Mouse (Mus musculus) natural killer cell, adult 2 months (primary cell): ENCODE measurements around the gene Olfr1204.

Experiments
- DNase-seq, 2 experiments: peaks; one replicate each; pipeline ENCODE4 v3.0.0; 2022; ENCODE audit warnings: low spot score in 2 of 2

Olfr1204 gene

DNA sequence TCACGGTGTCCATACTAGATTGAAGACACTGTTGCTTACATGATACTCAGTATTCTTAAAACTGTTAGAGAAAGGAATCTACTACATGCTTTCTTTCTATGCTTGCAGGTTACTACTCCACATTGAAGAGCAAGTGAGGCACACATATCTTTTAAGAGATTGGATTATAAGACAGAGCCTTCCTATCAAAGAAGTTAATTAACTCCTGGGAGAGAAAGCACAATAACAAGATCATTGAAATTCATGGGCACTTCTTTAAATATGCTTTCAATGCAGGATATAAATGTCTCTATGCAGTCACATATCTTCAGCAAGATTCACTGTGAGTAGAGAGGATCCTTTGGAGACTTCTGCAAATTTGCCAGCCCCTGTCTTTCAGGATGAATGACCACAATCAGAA lies at the start of gene Olfr1204:
Olfr1204 (plus strand) TSS at position 301 of the 400 bp plus-strand sequence.
- no peak for DNase-seq

DNA sequence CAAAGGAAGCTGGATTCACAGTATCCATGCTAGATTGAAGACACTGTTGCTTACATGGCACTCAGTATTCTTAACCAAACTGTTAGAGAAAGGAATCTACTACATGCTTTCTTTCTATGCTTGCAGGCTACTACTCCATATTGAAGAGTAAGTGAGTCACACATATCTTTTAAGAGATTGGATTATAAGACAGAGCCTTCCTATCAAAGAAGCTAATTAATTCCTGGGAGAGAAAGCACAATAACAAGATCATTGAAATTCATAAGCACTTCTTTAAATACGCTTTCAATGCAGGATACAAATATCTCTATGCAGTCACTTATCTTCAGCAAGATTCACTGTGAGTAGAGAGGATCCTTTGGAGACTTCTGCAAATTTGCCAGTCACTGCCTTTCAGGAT lies 34.9 kb upstream of the Olfr1204 start, which contains the start of gene Olfr1202:
Olfr1202 (plus strand) TSS at position 301 of the 400 bp plus-strand sequence.
- no peak for DNase-seq

DNA sequence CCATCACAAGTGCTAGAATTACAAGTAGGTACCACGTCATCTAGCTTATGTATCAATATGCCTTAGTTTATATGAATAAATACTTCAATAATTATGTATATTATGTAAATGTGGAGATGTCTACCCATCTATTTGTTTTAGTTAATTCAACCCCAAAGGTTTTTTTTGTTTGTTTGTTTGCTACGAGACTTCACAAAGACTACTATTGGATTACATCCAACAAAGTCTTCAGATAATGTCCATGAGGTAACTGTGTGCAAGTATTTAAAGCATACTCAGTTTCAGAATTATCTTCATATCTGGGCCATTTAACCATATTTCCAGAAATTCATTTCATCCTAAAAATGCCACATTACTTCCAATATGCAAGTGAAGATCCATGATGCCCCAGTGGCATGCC lies 19.7 kb upstream of the Olfr1204 start, which contains the start of gene Olfr1205:
Olfr1205 (plus strand) TSS at position 301 of the 400 bp plus-strand sequence.
- no peak for DNase-seq

DNA sequence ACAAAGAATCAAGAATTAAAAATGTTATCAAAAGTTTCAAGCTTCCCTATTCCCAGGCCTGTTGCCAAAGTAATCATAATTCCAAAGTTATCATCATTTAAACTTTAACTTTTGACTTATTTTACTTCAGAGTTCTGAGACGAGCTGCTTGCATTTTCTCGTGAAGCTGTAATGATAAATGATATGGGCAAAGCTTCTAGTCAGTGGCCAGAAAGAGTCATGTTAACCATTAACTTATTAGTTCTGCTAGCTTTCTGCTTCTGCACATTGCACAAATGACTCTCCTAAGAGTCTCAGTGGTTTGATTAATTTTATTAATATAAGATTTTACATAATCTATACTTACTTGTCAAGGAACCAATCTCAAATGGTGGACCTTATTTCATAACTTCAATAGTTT lies 10.6 kb upstream of the Olfr1204 start:
- DNase-seq = no peak

DNA sequence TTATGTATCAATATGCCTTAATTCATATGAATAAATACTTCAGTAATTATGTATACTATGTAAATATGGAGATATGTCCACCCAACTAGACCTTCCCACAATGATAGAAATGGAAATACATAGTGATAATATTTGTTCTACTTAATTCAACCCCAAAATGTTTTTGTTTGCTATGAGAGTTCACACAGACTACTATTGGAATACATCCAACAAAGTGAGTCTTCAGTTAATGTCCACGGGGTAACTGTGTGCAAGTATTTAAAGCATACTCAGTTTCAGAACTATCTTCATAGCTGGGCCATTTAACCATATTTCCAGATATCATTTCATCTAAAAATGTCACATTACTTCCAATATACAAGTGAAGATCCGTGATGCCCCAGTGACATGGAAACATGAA lies 13.8 kb downstream of the Olfr1204 start, which contains the start of gene Olfr1206:
Olfr1206 (plus strand) TSS at position 301 of the 400 bp plus-strand sequence.
- DNase-seq = no peak

DNA sequence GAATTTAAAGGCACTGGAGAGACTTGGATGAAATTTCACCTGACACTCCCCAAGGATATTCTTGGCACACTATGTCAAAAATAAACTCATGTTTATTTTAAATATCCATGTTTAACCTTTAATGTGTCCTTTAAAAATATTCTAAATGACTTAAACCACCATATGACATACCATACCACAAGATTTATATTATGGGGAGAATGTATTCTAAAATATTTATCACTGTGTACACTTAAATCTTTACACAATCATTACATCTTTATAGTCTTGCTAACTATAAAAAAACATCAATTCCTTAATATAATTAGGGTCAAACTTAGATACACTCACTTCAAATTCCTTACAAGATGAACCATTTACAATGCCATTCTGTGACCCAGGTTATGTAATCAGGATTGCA lies 53.1 kb downstream of the Olfr1204 start, which contains the start of gene Olfr1208:
Olfr1208 (minus strand) TSS at position 101 of the 400 bp plus-strand sequence.
- DNase-seq = no peak
